Mouse (Mus musculus): Measurements from ENCODE around the gene Asb16. TPM values are rescaled to one million over a fixed set of nuclear protein-coding genes. Genes with fewer than 3 reads are reported as not detected.

Asb16 gene
- polyA plus RNA-seq, 2 experiments from 2014 or later: not detected

GRCm38 (mm10) chr11:102288027-102288804 is 19.7 kb downstream of the Asb16 start:
- no peak for ATAC-seq

DNA sequence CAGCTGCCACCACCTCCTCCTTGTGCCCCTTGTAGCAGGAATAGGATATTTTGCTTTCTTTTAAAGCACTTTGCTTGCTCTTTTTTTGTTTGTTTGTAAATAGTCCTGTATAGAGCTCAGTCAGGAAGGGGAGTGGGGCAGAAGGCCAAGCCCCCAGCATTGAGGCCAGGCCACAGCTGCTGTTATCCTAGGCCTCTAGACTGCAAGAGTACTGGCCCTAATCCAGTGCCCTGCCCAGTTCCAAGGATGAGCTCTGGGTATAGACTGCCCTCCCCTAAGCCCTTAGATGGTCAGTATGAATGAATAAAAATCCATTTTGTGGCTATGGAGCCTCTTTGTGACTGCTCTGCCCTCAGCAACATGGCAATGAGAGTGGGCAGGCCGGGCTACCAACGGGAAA is 20.4 kb downstream of the Asb16 start:
- no peak for ATAC-seq

GRCm38 (mm10) chr11:102289511-102290100 is 21.1 kb downstream of the Asb16 start:
- no peak for ATAC-seq

- no peak for ATAC-seq
Observed at GRCm38 (mm10) chr11:102290141-102290540, 21.6 kb downstream of the Asb16 start.

DNA sequence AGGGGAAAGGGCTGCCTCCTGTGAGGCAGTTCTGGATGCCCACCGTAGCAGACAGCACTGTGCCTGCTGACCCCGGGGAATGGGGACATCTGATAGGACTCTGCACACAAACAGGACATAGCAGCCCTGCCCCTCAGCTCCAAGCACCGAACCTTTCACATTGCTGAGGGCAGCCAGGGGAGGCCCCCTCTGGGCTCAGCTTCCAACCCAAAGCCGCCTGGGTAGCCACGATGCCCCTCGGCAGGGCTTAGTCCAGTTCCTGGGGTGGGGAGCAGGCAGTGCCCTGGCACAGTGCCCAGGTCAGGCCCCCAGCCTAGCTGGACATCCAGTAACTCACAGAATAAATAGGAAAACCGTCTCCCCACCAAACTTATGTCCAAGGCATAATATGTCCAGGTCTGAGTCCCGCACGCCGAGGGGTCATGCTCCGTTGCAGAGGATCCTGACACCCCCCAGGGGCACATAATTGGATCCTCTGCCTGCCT is 22.6 kb downstream of the Asb16 start:
- no peak for ATAC-seq

GRCm38 (mm10) chr11:102293971-102294370 is 25.4 kb downstream of the Asb16 start:
- ATAC-seq: no peak

DNA sequence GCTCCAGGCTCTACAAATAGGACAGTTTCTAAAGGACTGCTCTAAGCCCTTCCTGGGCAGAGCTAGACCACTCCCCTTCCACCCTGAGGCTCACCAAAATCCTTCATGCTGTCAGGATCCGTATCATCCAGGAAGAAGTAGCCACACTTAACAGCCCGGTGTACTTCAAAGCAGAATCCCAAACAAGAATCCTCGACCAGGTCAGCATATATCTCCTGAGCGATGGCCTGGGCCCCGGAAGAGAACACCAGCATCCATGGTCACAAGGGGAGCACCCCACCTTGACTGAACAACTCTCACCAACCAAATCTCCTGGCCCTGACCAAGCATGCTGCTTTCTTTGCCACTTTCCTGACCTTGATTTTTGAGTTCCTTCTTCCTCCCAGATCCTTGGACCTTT is 25.9 kb downstream of the Asb16 start:
- no peak for ATAC-seq

DNA sequence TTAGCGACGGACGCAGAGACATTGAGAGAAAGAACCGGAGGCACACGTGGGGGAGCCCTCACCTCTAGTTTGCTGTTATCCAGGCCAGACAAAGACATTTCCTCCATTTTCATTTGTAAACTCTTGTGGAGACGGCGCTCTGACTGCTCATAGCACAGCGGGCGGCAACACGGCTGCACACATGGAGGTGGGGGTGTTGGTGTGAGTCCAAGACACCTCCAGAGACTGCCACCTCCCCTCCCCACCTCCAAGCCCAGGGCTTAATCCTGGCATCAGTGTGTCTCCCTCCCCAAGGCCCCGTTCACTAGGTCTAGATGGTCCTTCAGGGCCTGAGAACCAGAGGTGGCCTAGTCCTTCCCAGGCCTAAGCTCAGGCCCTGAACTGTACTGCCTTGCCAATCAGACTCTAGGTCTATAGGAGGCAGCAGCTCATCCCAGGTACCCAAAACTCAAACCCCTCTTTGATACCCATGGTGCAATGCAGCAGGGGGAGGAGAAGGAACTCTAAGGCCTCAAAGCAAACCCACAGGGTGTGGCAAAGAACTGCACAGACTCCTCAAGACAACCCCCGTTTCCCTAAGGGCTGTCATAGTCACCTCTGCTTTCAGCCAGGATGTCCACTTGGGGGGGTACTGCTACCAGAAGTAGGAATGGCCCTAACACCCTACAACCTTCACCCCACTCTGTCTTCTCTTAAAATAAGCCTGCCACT is 26.5 kb downstream of the Asb16 start:
- ATAC-seq: peak; percentile 60

GRCm38 (mm10) chr11:102295598-102296471 is 27.3 kb downstream of the Asb16 start:
- ATAC-seq: peak; percentile 9

DNA sequence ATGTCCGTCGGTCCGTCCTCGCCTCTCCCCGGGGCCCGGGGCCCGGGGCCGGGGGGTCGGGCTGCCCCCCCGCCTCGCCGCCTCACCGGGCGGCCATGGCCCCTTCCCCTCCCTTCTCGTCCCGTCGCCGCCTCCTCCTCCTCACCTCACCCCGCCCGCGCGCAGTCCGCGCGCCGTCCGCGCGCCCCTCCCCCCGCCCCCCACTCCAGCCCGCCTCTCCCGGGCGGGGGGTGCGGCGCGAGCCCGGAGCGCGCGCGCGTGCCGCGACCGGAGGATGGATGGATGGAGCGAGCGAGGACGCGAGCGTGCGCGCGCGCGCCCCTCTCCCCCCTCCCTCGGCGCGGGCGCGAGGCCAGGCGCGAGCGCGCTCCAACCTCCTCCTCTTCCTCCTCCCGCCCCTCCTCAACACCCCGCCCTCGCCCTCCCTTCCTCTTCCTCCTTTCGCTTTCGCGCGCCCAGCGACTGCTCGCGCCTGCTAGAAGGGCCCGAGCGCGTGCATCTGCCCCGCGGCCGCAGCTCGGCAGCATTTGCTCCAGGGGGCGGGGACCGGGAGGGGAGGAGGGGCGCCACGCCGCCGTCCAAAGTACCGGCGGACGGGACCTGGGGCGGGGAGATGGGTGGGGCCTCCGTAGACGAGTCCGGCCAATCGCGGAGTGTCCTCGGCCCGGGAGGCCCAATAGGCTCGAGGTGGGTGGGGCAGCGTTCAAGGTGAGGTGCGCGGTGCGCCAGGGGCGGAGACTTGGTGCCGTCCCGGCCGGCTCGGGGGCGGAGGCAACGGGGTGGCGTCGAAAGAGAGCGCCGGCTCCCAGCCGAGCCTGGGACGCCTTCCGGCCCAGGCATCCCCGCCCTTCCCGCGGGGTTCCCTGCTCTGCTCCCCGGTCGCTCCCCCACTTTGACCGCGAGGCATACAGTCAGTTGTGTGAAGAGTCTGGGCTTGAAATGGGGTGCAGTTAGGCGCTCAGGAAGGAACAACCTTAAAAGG is 28.2 kb downstream of the Asb16 start, which contains the start of gene Atxn7l3:
Gene Atxn7l3, minus strand, starts transcription at position 141 of the 982 bp plus-strand sequence.
- peak; percentile 69 for ATAC-seq

- peak; percentile 25 for ATAC-seq
Observed at GRCm38 (mm10) chr11:102297577-102298556, 29.3 kb downstream of the Asb16 start.

- ATAC-seq: no peak
Observed at GRCm38 (mm10) chr11:102299839-102300238, 31.3 kb downstream of the Asb16 start.

- no peak for ATAC-seq
Observed at GRCm38 (mm10) chr11:102304141-102304540, 35.6 kb downstream of the Asb16 start.

GRCm38 (mm10) chr11:102305359-102305758 is 36.8 kb downstream of the Asb16 start:
- ATAC-seq: no peak

DNA sequence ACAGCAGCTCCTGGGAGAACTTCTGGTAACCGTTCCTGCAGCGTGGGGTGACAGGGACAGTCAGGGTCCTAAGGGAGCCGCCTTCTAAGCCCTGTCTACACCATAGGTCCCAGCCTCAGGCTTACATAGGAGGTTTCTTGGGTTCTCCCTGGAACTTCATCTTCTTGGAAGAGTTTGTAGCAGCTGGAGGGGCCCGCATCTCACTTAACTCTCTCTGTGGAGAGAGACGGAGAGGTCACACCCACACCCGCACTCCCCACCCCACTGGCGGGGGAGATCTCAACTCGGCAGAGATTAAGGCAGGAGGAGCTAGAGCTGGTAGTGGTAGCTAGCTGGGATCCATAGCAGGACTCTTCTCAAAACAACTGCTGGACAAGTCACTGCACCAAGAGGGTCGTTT is 39.6 kb downstream of the Asb16 start:
- no peak for ATAC-seq

DNA sequence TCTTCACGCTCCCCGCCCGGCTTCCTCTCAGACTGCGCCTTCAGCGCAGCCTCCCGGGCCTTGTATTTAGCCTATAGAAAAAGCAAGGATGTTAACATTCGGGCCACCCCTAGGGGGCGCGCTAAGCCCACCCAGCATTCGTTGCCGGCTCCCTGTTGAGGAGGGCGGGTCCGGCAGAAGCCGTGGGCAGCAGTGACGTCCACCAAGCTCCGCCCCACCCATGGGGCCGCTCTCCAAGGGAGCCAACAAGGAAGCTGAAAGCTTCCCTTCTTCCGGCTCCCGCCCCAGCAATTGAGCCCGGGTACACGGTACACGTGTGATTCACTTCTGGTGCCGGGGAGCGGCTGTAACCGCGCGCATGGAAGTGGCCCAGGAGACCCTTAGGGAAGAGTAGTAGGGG is 40.4 kb downstream of the Asb16 start:
- peak; percentile 97 for ATAC-seq

DNA sequence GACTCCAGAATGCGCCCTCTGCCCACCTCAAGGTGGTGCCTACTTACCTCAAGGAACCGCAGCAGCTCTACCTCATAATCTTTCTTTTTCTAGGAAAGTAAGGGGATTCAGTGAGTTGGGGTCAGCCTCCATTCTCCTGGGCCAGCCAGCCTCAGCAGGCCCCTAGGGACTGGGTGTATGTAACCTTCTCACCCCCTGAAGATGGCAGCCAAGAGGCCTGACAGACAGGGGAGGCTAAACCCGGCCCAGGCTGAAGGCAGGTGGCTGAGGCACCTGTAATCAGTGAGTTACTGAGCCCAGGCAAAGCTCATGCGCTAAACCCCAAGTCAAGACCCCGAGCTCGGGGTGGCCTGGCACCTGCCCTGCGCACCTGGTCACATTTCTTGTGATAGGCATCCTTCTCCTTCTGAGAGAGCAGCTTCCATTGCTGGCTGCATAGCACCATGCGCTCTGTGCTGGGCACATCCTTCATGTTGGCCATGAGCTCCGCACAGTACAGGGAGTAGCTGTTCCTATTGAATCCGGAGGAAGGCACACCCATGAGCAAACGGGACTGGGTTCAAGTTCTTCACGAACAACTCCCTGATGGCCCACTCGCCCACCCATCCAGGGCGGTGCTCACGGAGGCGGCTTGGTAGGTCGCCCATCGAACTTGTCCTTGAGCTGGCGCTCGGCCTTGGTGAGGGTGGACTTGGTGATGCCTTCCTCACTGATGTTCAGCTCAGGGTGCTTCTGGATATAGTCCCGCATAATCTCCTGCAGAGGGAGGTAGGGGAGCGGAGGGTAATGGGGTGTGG is 41.5 kb downstream of the Asb16 start:
- ATAC-seq: no peak

DNA sequence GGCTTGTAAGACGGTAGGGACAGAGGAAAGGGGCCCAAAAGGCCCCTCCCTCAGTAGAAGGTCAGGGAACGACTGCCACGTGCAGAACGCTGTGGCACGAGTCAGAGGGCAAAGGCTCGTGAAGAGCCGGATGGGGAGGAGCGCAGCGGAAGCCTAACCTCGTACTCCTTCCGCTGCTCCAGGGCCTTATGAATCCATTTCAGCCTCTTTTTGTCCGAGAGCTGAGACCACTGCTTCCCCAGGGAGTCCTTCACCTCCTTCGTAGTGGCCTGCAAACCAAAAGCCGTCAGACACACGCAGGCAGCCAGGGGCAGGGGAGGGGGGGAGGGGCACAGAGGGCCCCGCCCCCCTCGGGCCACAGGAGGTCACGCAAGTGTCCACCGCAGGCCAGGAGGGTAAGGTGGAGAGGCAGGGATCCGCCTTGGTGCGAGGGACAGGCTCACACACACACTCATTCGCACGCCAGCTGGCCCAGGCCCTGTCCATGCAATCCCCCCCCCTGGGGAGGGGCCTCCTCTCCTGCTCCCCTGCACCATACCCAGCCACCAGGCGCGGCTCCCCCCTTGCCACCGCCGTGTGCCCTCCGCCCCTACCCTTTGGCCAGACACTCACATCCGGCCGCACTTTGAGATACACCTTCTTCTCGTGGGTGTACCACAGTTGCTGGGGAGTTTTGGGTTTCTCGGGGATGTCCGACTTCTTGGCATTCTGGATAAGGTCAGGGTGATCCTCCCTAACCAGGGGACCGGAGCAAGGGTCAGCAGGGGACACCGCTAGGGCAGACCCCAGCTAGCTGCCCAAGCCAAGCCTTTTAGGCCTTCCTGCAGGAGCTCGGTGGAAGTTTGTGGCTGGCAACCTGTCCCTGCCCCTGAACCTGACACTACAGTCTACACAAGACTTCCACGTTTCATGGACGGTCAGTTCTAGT is 42.5 kb downstream of the Asb16 start:
- ATAC-seq: no peak
